Comparison of ENCODE assay signal across 10 mouse cellular contexts in the genomic region with DNA sequence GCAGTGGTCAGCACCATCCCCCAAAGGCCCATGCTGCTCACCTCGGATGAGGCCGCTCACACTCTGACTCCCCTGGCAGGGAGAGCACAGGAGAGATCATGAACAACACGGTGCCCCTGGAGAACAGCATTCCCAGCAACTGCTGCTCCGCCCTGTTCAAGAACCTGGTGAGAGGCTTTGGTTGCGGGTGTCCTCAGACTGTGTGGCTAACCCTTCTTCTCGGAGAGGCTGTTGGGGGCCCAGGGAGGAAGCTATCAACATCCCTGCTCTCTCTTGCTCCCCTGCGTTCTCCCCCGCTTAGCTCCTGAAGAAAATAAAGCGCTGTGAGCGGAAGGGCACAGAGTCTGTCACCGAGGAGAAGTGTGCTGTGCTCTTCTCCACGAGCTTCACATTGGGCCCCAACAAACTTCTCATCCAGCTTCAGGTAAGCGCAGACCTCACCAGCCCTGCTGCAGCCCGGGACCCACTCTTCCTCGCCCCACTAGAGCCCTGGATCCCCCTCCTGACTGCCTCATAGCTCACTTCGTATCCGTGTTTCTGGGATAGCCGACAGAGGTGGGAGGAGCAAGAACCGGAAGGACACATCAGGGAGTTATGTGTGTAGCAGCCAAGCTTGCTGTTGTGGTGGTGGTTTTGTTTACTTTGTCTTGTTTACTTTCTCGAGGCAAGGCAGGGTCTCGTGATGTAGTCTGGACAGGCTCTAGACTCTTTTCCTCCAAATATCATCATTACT. TPM values are rescaled to one million over a fixed set of nuclear protein-coding genes. Genes with fewer than 3 reads are reported as not detected.
A peak's percentile ranks its signal among the peaks of the same experiment; 100 is the strongest.
DNase-seq lines count a peak whose midpoint lies in the region; ATAC-seq and TF ChIP-seq lines count a peak whose summit lies in the region.
"Had no signal": no experiment of that assay in that cellular context is flagged by ENCODE, and none has a peak within 500 bp of the region (broad histone marks: within the 10 kb centered on the region; RNA-seq: fewer than 3 reads in every experiment).

No protein-coding gene starts in this region.

- no peaks in the 10 kb centered on the region for H3K9me3 ChIP-seq in lung, embryonic 16.5 days (ENCODE audit: control insufficient read depth, low read length)
- H3K9me3 ChIP-seq in limb, embryonic 10.5 days (replicated peaks): no peaks in the 10 kb centered on the region
- no peaks in the 10 kb centered on the region for H3K9me3 ChIP-seq in stomach, embryonic 14.5 days (ENCODE audit: control insufficient read depth, low read depth, low read length)
- H3K9me3 ChIP-seq: liver, embryonic 13.5 days had no signal

- H3K36me3 ChIP-seq in lung, embryonic 16.5 days (ENCODE audit: control insufficient read depth, insufficient read depth, low read length): peaks cover 24% of the 10 kb centered on the region
- peaks cover 19% of the 10 kb centered on the region for H3K36me3 ChIP-seq in limb, embryonic 10.5 days
- peaks cover 41% of the 10 kb centered on the region for H3K36me3 ChIP-seq in stomach, embryonic 14.5 days (ENCODE audit: control insufficient read depth, insufficient read depth, low read length)

- peak overlapping the region; percentile 28 for H3K4me2 ChIP-seq in lung, embryonic 16.5 days (ENCODE audit: low read depth, low read length)
- 0 out of 2 replicates have a peak overlapping the region, but pooled peaks have one; percentile 3 for H3K4me2 ChIP-seq in stomach, embryonic 14.5 days (replicated peaks; ENCODE audit: low read depth, low read length)
- H3K4me2 ChIP-seq: liver, embryonic 13.5 days had no signal

- no peak for TF ChIP-seq CTCF in gastrocnemius, adult 2 months (IDR thresholded peaks at IDR 0.05)

- peaks cover 8% of the 10 kb centered on the region; the same call in 1 of the 2 replicates for H3K4me1 ChIP-seq in lung, embryonic 16.5 days (replicated peaks; ENCODE audit: control insufficient read depth, insufficient read depth, low read length)
- H3K4me1 ChIP-seq in limb, embryonic 10.5 days: peaks cover 25% of the 10 kb centered on the region
- peaks cover 7% of the 10 kb centered on the region; the same call in 1 of the 2 replicates for H3K4me1 ChIP-seq in stomach, embryonic 14.5 days (ENCODE audit: control insufficient read depth, insufficient read depth, low read length)

- intact Hi-C loops in gastrocnemius, adult 2 months (cut with DNase I): no loop called here

- no peak overlapping the region for H3K27ac ChIP-seq in gastrocnemius, adult 2 months
- H3K27ac ChIP-seq in lung, embryonic 16.5 days (ENCODE audit: low read length): peak overlapping the region; percentile 39
- H3K27ac ChIP-seq in limb, embryonic 10.5 days: peak overlapping the region; percentile 63
- H3K27ac ChIP-seq in stomach, embryonic 14.5 days (ENCODE audit: low read length): 0 out of 2 replicates have a peak overlapping the region, but pooled peaks have one; percentile 10
- H3K27ac ChIP-seq: liver, embryonic 13.5 days had no signal

- H3K9ac ChIP-seq in lung, embryonic 16.5 days (ENCODE audit: low read length): peak overlapping the region; percentile 49
- H3K9ac ChIP-seq in stomach, embryonic 14.5 days (replicated peaks; ENCODE audit: low read depth, low read length): no peak overlapping the region
- H3K9ac ChIP-seq: liver, embryonic 13.5 days had no signal

- peak; percentile 10 for DNase-seq in gastrocnemius, adult 2 months
- no peak for DNase-seq in gastrocnemius, adult 18-20 months (ENCODE audit: low spot score)
- DNase-seq in lung, adult 18-20 months: no peak
- no peak for DNase-seq in limb, embryonic 10.5 days (ENCODE audit: low spot score)
- no peak for DNase-seq in embryo, embryonic 9.5 days (ENCODE audit: extremely low spot score)
- DNase-seq: cerebellum, adult 8-10 months; liver, embryonic 13.5 days had no signal

- H3K4me3 ChIP-seq in gastrocnemius, adult 2 months: no peak overlapping the region
- no peak overlapping the region; the same call in 1 of the 2 replicates for H3K4me3 ChIP-seq in lung, embryonic 16.5 days (ENCODE audit: low read length)
- H3K4me3 ChIP-seq in limb, embryonic 10.5 days: peak overlapping the region; percentile 25
- no peak overlapping the region for H3K4me3 ChIP-seq in stomach, embryonic 14.5 days (ENCODE audit: low read depth, low read length)
- H3K4me3 ChIP-seq: liver, embryonic 13.5 days had no signal

- WGBS in lung, embryonic 16.5 days: 36% methylated on average over 21 of the region's 21 CpGs
- WGBS in limb, embryonic 10.5 days: 53% methylated on average over 21 of the region's 21 CpGs
- WGBS in stomach, embryonic 14.5 days: 37% methylated on average over 21 of the region's 21 CpGs

- no peaks in the 10 kb centered on the region for H3K27me3 ChIP-seq in lung, embryonic 16.5 days (ENCODE audit: control insufficient read depth, insufficient read depth, low read depth, low read length)
- no peaks in the 10 kb centered on the region for H3K27me3 ChIP-seq in limb, embryonic 10.5 days (ENCODE audit: low read depth, poor library complexity, severe bottlenecking)
- H3K27me3 ChIP-seq in stomach, embryonic 14.5 days (ENCODE audit: control insufficient read depth, insufficient read depth, low read length): no peaks in the 10 kb centered on the region
- H3K27me3 ChIP-seq: liver, embryonic 13.5 days had no signal

- peak; percentile 73 for ATAC-seq in lung, embryonic 16.5 days (ENCODE audit: low read depth)
- no peak for ATAC-seq in stomach, embryonic 14.5 days (ENCODE audit: insufficient number of reproducible peaks, insufficient read depth, low FRiP score, low read depth)
- no peak for ATAC-seq in inflammation-experienced regulatory T-cells, adult 6 months

RNA-seq across cellular contexts. Expression of gene Stat6, which starts 10.3 kb away (rescaled TPM):
- total RNA-seq in gastrocnemius, adult 2 months (2021): 10 to 100 TPM; 17.1 to 18.9 TPM
- total RNA-seq in gastrocnemius, adult 18-20 months (2021): 10 to 100 TPM; 16.0 to 17.9 TPM
- 47.4 and 49.2 TPM in 2 replicates for polyA plus RNA-seq in lung, embryonic 16.5 days (2015; fragmentation: Nextera tagmentation; extraction: Ambion mirVana)
- polyA plus RNA-seq in limb, embryonic 10.5 days (2016; fragmentation: Nextera tagmentation; extraction: Ambion mirVana): 8.4 and 9.7 TPM in 2 replicates
- polyA plus RNA-seq in stomach, embryonic 14.5 days (2014; fragmentation: Nextera tagmentation; extraction: Ambion mirVana): 24.7 and 26.5 TPM in 2 replicates
- polyA plus RNA-seq in inflammation-experienced regulatory T-cells, adult 6 months (2017; shearing (Covaris generic)): 100 to 1,000 TPM; 148 to 195 (median 176) TPM

RNA-seq across cellular contexts. Expression of gene Nemp1, which starts 13.6 kb away (rescaled TPM):
- total RNA-seq in gastrocnemius, adult 2 months (2021): 1 to 10 TPM; 1.5 to 2.1 TPM
- 1 to 10 TPM; 2.5 to 2.7 TPM for total RNA-seq in gastrocnemius, adult 18-20 months (2021)
- polyA plus RNA-seq in lung, embryonic 16.5 days (2015; fragmentation: Nextera tagmentation; extraction: Ambion mirVana): 12.6 and 13.2 TPM in 2 replicates
- polyA plus RNA-seq in limb, embryonic 10.5 days (2016; fragmentation: Nextera tagmentation; extraction: Ambion mirVana): 11.9 and 12.3 TPM in 2 replicates
- polyA plus RNA-seq in stomach, embryonic 14.5 days (2014; fragmentation: Nextera tagmentation; extraction: Ambion mirVana): 10.2 and 11.3 TPM in 2 replicates
- polyA plus RNA-seq in inflammation-experienced regulatory T-cells, adult 6 months (2017; shearing (Covaris generic)): 1 to 10 TPM; 3.7 to 5.9 (median 5.7) TPM

RNA-seq across cellular contexts. Expression of gene Nab2, which starts 15.3 kb away (rescaled TPM):
- 1 to 10 TPM; 2.8 to 3.2 TPM for total RNA-seq in gastrocnemius, adult 2 months (2021)
- 1 to 10 TPM; 3.4 to 3.5 TPM for total RNA-seq in gastrocnemius, adult 18-20 months (2021)
- polyA plus RNA-seq in lung, embryonic 16.5 days (2015; fragmentation: Nextera tagmentation; extraction: Ambion mirVana): 16.2 and 17.9 TPM in 2 replicates
- 13.1 and 17.4 TPM in 2 replicates for polyA plus RNA-seq in limb, embryonic 10.5 days (2016; fragmentation: Nextera tagmentation; extraction: Ambion mirVana)
- 9.2 and 11.1 TPM in 2 replicates for polyA plus RNA-seq in stomach, embryonic 14.5 days (2014; fragmentation: Nextera tagmentation; extraction: Ambion mirVana)
- 1 to 10 TPM; 7.5 to 9.5 (median 7.8) TPM for polyA plus RNA-seq in inflammation-experienced regulatory T-cells, adult 6 months (2017; shearing (Covaris generic))

RNA-seq across cellular contexts. Expression of gene Lrp1, which starts 32.1 kb away (rescaled TPM):
- 10 to 100 TPM; 34.6 to 71.3 TPM for total RNA-seq in gastrocnemius, adult 2 months (2021)
- 10 to 100 TPM; 40.8 to 43.4 TPM for total RNA-seq in gastrocnemius, adult 18-20 months (2021)
- polyA plus RNA-seq in lung, embryonic 16.5 days (2015; fragmentation: Nextera tagmentation; extraction: Ambion mirVana): 78.9 and 83.6 TPM in 2 replicates
- polyA plus RNA-seq in limb, embryonic 10.5 days (2016; fragmentation: Nextera tagmentation; extraction: Ambion mirVana): 48.6 and 67.8 TPM in 2 replicates
- 98.0 and 99.3 TPM in 2 replicates for polyA plus RNA-seq in stomach, embryonic 14.5 days (2014; fragmentation: Nextera tagmentation; extraction: Ambion mirVana)
- polyA plus RNA-seq in inflammation-experienced regulatory T-cells, adult 6 months (2017; shearing (Covaris generic)): 1 to 10 TPM in 1 of 3 experiments, under 1 TPM in 1, not detected in 1; 0.04 to 1.4 TPM

RNA-seq across cellular contexts. Expression of gene Myo1a, which starts 51.9 kb away (rescaled TPM):
- not detected for total RNA-seq in gastrocnemius, adult 2 months (2021)
- not detected for total RNA-seq in gastrocnemius, adult 18-20 months (2021)
- 0.19 and 0.39 TPM in 2 replicates for polyA plus RNA-seq in lung, embryonic 16.5 days (2015; fragmentation: Nextera tagmentation; extraction: Ambion mirVana)
- polyA plus RNA-seq in limb, embryonic 10.5 days (2016; fragmentation: Nextera tagmentation; extraction: Ambion mirVana): 0.49 and 0.78 TPM in 2 replicates
- 8.8 and 9.1 TPM in 2 replicates for polyA plus RNA-seq in stomach, embryonic 14.5 days (2014; fragmentation: Nextera tagmentation; extraction: Ambion mirVana)
- not detected for polyA plus RNA-seq in inflammation-experienced regulatory T-cells, adult 6 months (2017; shearing (Covaris generic))
